Mouse (Mus musculus): ENCODE measurements around the gene Tec.

- no peak for TF ChIP-seq CTCF (IDR thresholded peaks at IDR 0.05; ENCODE audit: low read depth, low read length)
- TF ChIP-seq POLR2A (IDR thresholded peaks at IDR 0.05; ENCODE audit: extremely low read depth, insufficient read depth, low read length): no peak
Measured at GRCm38 (mm10) chr5:72812908-72813307, 55.4 kb downstream of the Tec start.
